Mouse (Mus musculus): Measurements from ENCODE around the gene Smim20. TPM values are rescaled to one million over a fixed set of nuclear protein-coding genes. Genes with fewer than 3 reads are reported as not detected.
A peak's percentile ranks its signal among the peaks of the same experiment; 100 is the strongest.

Smim20 gene
- 77.5 and 87.9 TPM in 2 replicates for polyA plus RNA-seq (2015; fragmentation: Nextera tagmentation; extraction: Ambion mirVana)

DNA sequence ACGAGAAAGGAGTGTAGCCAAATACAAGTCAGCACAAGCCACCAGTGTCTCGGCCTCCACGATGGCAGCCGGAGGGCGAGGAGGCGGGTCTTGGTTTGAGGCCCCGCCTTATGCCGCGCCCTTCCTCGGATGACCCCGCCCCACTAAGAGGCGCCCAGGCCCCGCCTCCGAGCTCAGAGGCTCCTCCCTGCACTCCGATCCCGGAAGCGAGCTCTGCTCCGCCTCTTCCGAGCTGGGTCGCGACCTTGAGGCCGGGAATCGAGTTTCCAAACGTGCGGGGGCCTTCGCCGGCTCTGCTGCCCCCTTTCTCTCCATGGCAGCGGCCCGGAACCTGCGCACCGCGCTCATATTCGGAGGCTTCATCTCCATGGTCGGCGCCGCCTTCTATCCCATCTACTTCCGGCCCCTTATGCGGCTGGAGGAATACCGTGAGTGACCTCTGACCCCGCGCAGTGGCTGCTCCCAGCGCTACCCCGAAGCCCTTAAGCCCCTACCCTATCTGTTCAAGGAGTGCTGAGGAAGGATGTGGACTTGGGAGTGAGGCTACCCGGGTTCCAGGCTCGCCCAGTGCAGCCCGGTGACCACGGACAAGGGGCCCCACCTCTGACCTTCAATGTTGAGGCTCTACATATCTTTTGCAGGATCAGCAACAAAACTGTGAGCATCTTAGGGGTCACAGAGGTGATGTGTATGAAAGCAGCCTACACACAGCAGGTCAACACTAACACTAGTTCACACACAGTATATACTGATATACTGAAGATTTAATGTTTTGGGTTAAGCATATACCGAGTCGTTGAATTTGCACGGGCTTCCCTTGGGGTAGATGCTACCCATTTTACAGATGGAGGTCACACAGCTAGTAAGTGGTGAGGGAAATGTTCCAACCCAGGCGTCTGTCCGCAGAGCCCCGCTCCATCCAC is at the start of gene Smim20:
TSS of gene Smim20 (plus strand) at position 153 of the 923 bp plus-strand sequence.
- 11% methylated on average over 53 of the region's 53 CpGs for WGBS
- peak within 1 kb of the TSS; percentile 75 for H3K9ac ChIP-seq
- peak within 1 kb of the TSS; percentile 33; the same call in 1 of the 2 replicates for H3K27ac ChIP-seq
- H3K4me3 ChIP-seq: peak within 1 kb of the TSS; percentile 70
- peaks cover 14% of the 10 kb centered on the region for H3K4me1 ChIP-seq
- no peaks in the 10 kb centered on the region for H3K27me3 ChIP-seq
- no peaks in the 10 kb centered on the region for H3K9me3 ChIP-seq
- peak; percentile 91 for ATAC-seq (ENCODE audit: insufficient number of reproducible peaks, insufficient read depth, low FRiP score, low TSS enrichment, low read depth)
- H3K36me3 ChIP-seq: no peaks in the 10 kb centered on the region
- peak within 1 kb of the TSS; percentile 81 for H3K4me2 ChIP-seq

DNA sequence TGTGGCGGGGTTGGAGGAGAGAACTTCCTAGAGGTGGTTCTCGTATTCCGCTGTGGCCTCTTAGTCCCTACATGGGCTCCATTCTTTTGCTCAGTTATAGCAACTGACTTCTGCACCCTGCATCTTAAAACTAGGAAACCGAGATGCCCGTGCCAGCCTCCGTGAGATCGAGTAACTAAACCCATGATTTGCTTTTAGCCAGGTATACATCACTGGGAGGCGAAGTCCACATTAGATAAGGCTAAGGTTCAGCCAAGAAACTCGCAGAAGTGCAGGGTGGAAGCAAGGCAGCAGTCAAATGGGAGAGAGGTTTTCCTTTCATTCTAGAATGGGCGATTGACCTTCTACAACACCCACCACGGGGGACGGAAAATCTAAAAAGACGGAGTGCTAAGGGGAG is 41.4 kb upstream of the Smim20 start:
- no peaks in the 10 kb centered on the region for H3K4me1 ChIP-seq
- H3K27me3 ChIP-seq: no peaks in the 10 kb centered on the region
- no peak overlapping the region for H3K27ac ChIP-seq
- no peak overlapping the region for H3K4me2 ChIP-seq
- no peaks in the 10 kb centered on the region for H3K9me3 ChIP-seq
- no peaks in the 10 kb centered on the region for H3K36me3 ChIP-seq
- H3K4me3 ChIP-seq: no peak overlapping the region
- ATAC-seq (ENCODE audit: insufficient number of reproducible peaks, insufficient read depth, low FRiP score, low TSS enrichment, low read depth): no peak
- 89% methylated on average over 13 of the region's 13 CpGs for WGBS
- H3K9ac ChIP-seq: no peak overlapping the region

DNA sequence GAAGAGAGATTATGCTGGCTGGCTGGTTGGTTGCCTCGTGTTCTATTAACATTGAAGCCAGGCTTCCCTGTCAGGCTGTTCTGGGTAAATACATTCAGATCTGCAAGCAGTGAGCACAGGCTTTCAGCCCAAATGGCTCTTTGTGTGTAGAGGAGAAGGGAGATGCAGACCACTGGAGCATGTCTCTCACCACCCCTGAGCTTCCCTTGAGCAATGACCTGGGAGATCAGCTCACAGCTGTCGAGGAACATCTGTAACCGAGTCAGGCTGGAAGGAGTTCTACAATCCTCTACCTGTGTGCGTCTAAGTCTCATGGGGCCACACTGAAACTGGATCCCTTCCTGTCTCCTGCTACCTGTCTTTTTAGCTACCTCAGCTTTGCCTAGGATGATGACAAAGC is 36.3 kb upstream of the Smim20 start:
- no peak overlapping the region for H3K27ac ChIP-seq
- peaks cover 2% of the 10 kb centered on the region for H3K4me1 ChIP-seq
- no peaks in the 10 kb centered on the region for H3K9me3 ChIP-seq
- H3K9ac ChIP-seq: no peak overlapping the region
- WGBS: 45% methylated on average over 4 of the region's 4 CpGs
- ATAC-seq (ENCODE audit: insufficient number of reproducible peaks, insufficient read depth, low FRiP score, low TSS enrichment, low read depth): no peak
- no peak overlapping the region for H3K4me2 ChIP-seq
- no peaks in the 10 kb centered on the region for H3K36me3 ChIP-seq
- no peak overlapping the region for H3K4me3 ChIP-seq
- H3K27me3 ChIP-seq: no peaks in the 10 kb centered on the region

DNA sequence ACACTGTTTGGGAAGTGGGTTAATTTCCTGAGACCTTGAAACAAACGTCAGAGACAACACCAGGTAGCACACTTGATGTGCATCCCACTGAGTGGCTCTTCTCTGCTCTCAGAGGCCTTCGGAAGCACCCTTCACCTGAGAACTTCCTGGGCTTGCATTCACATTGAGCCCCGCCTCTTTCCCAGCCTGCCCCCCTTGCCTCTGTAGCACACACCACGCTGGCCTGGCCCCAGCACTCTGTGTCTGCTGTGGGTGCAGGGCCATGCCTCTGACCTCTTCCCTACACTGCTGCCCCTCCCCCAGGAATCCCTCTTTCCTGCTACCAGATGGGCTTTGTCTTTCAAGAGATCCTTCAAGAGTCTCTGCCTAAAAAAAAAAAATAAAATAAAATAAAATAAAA is 31.3 kb upstream of the Smim20 start:
- no peaks in the 10 kb centered on the region for H3K9me3 ChIP-seq
- no peaks in the 10 kb centered on the region for H3K27me3 ChIP-seq
- no peak overlapping the region for H3K4me3 ChIP-seq
- no peak for ATAC-seq (ENCODE audit: insufficient number of reproducible peaks, insufficient read depth, low FRiP score, low TSS enrichment, low read depth)
- H3K27ac ChIP-seq: no peak overlapping the region
- peaks cover 10% of the 10 kb centered on the region for H3K4me1 ChIP-seq
- H3K36me3 ChIP-seq: no peaks in the 10 kb centered on the region
- 13% methylated on average over 4 of the region's 4 CpGs for WGBS
- H3K9ac ChIP-seq: no peak overlapping the region
- no peak overlapping the region for H3K4me2 ChIP-seq

DNA sequence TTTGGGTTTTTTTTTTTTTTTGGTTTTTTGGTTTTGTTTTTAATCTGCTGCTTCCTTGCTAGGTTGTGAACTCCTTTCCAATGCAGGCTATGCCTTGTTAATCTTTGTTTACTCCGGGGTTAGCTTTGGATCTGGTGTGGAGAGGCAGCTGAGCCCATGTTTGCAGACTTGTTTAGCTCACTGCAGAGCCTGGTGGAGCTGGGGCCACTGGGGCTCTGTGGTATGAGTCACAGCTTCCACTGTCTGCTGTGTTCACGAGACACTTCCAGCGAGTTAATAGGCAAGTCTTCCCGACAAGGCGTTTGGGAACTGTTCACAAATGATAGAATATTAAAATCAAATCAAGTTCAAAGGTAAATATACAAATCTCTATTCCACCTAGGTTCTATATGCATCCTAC is 30.7 kb upstream of the Smim20 start:
- ATAC-seq (ENCODE audit: insufficient number of reproducible peaks, insufficient read depth, low FRiP score, low TSS enrichment, low read depth): no peak
- H3K4me1 ChIP-seq: peaks cover 10% of the 10 kb centered on the region
- no peaks in the 10 kb centered on the region for H3K9me3 ChIP-seq
- no peak overlapping the region for H3K4me2 ChIP-seq
- H3K9ac ChIP-seq: no peak overlapping the region
- no peak overlapping the region for H3K4me3 ChIP-seq
- no peak overlapping the region for H3K27ac ChIP-seq
- 41% methylated on average over 5 of the region's 5 CpGs for WGBS
- no peaks in the 10 kb centered on the region for H3K27me3 ChIP-seq
- H3K36me3 ChIP-seq: no peaks in the 10 kb centered on the region

DNA sequence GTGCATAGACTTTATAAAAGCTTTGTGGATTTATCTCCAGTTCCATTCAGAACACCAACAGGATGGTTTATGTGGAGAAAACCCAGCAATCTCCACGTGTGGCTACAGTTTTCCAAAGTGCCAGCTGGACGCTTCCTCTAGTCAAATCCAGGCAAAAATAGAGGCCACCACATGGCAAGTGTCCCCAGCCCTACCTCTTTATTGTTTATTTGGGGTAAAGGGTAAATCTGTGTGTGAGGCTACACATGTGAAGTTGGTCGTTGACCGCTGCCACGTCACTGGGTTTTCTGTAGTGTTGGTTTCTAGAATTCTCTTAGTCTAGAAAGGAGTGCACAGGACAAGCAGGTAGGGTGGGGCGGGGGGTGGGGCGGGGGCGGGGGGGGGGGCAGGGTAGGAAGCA is 30.1 kb upstream of the Smim20 start:
- WGBS: 79% methylated on average over 7 of the region's 8 CpGs
- ATAC-seq (ENCODE audit: insufficient number of reproducible peaks, insufficient read depth, low FRiP score, low TSS enrichment, low read depth): no peak

DNA sequence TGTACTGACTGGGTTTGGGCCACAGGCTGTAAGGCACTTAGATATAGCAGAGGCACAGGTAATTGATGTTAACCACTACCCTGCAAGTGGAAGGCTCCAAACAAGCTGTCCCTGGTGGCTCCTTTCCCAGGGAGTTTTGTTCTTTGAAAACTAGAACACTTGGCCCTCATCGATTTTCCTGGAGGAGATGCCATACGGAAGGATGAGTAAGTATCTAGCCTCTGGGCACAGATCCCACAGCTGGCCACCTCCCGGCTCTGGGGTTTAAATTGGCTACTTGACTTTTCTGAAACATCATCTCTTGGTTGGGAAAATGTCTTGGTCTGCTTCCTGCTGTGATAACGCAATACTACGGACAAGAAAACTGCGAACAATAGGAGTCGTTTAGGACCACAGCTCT is 28.1 kb upstream of the Smim20 start:
- no peak overlapping the region for H3K9ac ChIP-seq
- peaks cover 10% of the 10 kb centered on the region for H3K4me1 ChIP-seq
- 70% methylated on average over 7 of the region's 7 CpGs for WGBS
- no peaks in the 10 kb centered on the region for H3K27me3 ChIP-seq
- no peak overlapping the region for H3K4me3 ChIP-seq
- no peak overlapping the region for H3K4me2 ChIP-seq
- H3K9me3 ChIP-seq: no peaks in the 10 kb centered on the region
- H3K36me3 ChIP-seq: no peaks in the 10 kb centered on the region
- no peak overlapping the region for H3K27ac ChIP-seq
- no peak for ATAC-seq (ENCODE audit: insufficient number of reproducible peaks, insufficient read depth, low FRiP score, low TSS enrichment, low read depth)

More for the DNA sequence above, 30.1 kb upstream of the Smim20 start:
- H3K36me3 ChIP-seq: no peaks in the 10 kb centered on the region
- no peaks in the 10 kb centered on the region for H3K27me3 ChIP-seq
- no peak overlapping the region for H3K4me2 ChIP-seq
- H3K27ac ChIP-seq: no peak overlapping the region
- H3K4me3 ChIP-seq: no peak overlapping the region
- no peaks in the 10 kb centered on the region for H3K9me3 ChIP-seq
- H3K4me1 ChIP-seq: peaks cover 10% of the 10 kb centered on the region
- H3K9ac ChIP-seq: no peak overlapping the region

DNA sequence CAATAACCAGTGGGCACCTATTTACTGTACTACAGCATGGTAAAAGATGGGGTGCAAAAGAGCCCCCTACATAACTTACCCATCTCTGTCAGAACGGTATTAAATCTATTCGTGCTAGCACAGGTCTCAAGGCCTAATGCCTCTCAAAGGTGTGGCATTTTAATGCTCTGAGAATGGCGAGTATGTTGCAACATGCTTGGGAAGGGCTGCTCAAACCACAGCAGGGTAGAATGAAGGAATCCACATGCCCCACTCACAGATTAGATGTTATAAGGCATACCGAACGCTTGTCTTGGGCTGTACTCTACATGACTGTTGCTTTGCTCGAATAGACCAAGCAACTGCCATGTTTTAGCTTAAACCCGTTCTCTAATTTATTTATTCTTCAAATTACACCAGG is 27.7 kb upstream of the Smim20 start:
- Histone ChIP-seq H3K9ac (no peak overlapping the region), H3K36me3 (no peaks in the 10 kb centered on the region), H3K27me3 (no peaks in the 10 kb centered on the region), H3K4me2 (no peak overlapping the region), H3K4me3 (no peak overlapping the region), H3K4me1 (peaks cover 10% of the 10 kb centered on the region), H3K27ac (no peak overlapping the region), H3K9me3 (no peaks in the 10 kb centered on the region)
- no peak for ATAC-seq (ENCODE audit: insufficient number of reproducible peaks, insufficient read depth, low FRiP score, low TSS enrichment, low read depth)
- 78% methylated on average over 7 of the region's 7 CpGs for WGBS

DNA sequence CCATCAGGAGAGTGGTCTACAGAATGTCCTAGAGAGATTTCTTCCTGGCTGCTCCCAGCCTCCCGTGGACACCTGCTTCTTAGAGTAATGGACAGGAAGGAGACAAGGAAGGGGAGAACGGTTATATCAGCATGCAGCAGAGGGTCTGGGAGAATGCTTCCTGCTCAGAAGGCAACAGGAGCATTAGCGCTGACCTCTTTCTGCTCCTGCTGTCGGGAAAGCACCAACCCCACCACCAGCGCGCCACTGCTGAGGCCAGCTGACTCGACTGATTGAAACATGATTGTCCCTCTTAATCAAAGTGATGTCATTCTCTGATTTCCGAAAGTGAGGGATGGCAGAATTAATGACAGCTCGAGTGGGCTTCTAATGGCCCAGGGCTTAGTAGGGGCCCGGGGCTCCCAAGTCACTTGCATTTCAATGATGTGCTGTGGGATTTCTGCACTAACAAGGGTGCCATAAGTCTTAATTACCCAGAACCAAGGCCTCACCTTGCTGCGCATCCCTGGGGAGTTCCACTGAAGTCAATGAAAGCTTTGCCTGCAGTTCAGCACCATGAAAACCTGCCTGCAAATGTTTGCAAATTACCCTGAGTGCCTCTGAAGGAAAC is 26.9 kb upstream of the Smim20 start:
- 47% methylated on average over 11 of the region's 11 CpGs for WGBS
- no peak for ATAC-seq (ENCODE audit: insufficient number of reproducible peaks, insufficient read depth, low FRiP score, low TSS enrichment, low read depth)
- no peaks in the 10 kb centered on the region for H3K9me3 ChIP-seq
- H3K4me1 ChIP-seq: peaks cover 10% of the 10 kb centered on the region
- H3K4me2 ChIP-seq: no peak overlapping the region
- no peaks in the 10 kb centered on the region for H3K27me3 ChIP-seq
- no peak overlapping the region for H3K27ac ChIP-seq
- H3K36me3 ChIP-seq: no peaks in the 10 kb centered on the region
- H3K4me3 ChIP-seq: no peak overlapping the region
- H3K9ac ChIP-seq: no peak overlapping the region

DNA sequence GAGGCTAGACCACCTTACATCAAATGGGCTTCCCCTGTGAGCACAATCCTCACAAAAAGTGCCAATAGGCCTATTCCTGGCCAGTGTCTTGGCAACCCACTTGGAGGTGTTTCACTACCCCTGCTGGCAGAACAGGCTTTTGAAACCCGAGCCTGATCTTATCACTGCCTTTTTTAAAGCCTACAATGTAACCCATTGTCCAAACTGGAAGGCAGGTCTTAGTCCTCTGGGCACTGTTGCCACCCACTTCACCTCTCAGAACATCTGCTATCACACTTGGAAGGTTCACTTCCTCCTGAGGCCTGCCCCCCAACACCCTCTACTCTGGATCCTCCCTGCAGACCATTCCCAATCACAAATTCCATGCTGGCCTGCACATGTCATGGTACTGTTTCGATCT is 25.8 kb upstream of the Smim20 start:
- WGBS: 55% methylated on average over 2 of the region's 2 CpGs

DNA sequence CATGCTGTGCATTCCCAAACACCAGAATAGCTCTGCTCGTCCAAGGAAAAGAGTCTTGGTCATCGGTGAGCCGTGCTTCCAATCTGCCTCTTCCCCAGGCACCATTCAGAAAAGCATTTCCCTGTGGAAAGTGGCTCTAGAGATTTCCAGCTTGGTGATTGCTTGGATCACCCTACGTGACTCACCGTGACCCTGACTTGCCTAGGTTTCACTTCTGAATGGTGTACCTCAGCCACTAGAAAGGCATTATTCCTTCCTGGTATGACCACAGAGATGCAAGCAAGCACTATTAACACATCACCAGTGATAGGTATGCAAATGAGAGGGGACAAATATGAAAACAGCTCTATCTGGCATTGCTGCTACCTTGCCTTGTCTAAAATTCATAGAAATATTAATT is 24.9 kb upstream of the Smim20 start:
- 78% methylated on average over 5 of the region's 5 CpGs for WGBS
- H3K9ac ChIP-seq: no peak overlapping the region
- H3K4me3 ChIP-seq: no peak overlapping the region
- H3K36me3 ChIP-seq: no peaks in the 10 kb centered on the region
- H3K4me2 ChIP-seq: no peak overlapping the region
- ATAC-seq (ENCODE audit: insufficient number of reproducible peaks, insufficient read depth, low FRiP score, low TSS enrichment, low read depth): no peak
- H3K9me3 ChIP-seq: no peaks in the 10 kb centered on the region
- H3K4me1 ChIP-seq: 0 out of 2 replicates have a peak, but pooled peaks cover 6% of the 10 kb centered on the region
- H3K27me3 ChIP-seq: no peaks in the 10 kb centered on the region
- no peak overlapping the region for H3K27ac ChIP-seq

More for the DNA sequence above, 25.8 kb upstream of the Smim20 start:
- Histone ChIP-seq H3K4me3 (no peak overlapping the region), H3K9ac (no peak overlapping the region), H3K27ac (no peak overlapping the region), H3K4me2 (no peak overlapping the region), H3K27me3 (no peaks in the 10 kb centered on the region), H3K9me3 (no peaks in the 10 kb centered on the region), H3K36me3 (no peaks in the 10 kb centered on the region), H3K4me1 (0 out of 2 replicates have a peak, but pooled peaks cover 6% of the 10 kb centered on the region)
- ATAC-seq (ENCODE audit: insufficient number of reproducible peaks, insufficient read depth, low FRiP score, low TSS enrichment, low read depth): no peak
